Mouse (Mus musculus) layer of hippocampus, adult 2 months (tissue): ENCODE data around the gene Gas7. TPM values are rescaled to one million over a fixed set of nuclear protein-coding genes. Genes with fewer than 3 reads are reported as not detected.

ENCODE experiments used
- DNase-seq, 2 experiments: peaks; one replicate each; pipeline ENCODE4 v3.0.0; 2022; ENCODE audit warnings: low spot score in 2 of 2
- H3K27ac ChIP-seq: fragments of 200-600 bp; 2 replicates; pipeline ENCODE4 v1.8.1; 2022
- H3K4me3 ChIP-seq: fragments of 200-600 bp; 2 replicates; pipeline ENCODE4 v1.8.1; 2022; ENCODE audit warnings: mild to moderate bottlenecking
- CTCF ChIP-seq: fragments of 200-600 bp; conservative IDR thresholded peaks from 2 replicates; pipeline ENCODE4 v1.8.1; 2022; ENCODE audit warnings: antibody characterized with exemption, mild to moderate bottlenecking, moderate library complexity
- total RNA-seq, 2 experiments: library from RNA; stranded (reverse); gene quantifications; 2 replicates each; pipeline ENCODE4 v1.2.3; 2021

The Gas7 gene
- total RNA-seq, 2 experiments from 2014 or later, result 453 to 462 TPM

DNA sequence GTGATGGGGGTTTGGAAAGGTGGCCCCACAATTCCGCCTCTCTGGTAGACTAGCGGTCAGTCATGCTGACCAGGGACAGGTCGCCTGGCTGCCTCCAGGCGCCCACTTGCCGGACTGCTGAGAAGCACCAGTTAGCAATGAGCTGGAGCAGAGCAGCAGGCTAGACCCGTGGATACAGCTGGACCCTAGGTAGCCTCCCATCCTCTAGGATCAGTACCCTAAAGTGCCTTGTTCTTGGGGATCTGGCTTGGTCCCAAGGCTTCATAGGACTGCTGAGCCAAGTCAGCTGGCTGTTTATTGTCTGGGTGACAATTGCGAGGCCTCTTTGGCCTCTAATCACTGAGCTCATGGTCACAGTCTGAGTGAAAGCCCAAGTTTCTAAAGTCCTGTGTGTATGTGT lies 792 bp downstream of the Gas7 start:
- Histone ChIP-seq H3K4me3 (peak overlapping the region; percentile 66), H3K27ac (peak overlapping the region; percentile 67; the same call in 1 of the 2 replicates)
- no peak for DNase-seq
- no peak for TF ChIP-seq CTCF

DNA sequence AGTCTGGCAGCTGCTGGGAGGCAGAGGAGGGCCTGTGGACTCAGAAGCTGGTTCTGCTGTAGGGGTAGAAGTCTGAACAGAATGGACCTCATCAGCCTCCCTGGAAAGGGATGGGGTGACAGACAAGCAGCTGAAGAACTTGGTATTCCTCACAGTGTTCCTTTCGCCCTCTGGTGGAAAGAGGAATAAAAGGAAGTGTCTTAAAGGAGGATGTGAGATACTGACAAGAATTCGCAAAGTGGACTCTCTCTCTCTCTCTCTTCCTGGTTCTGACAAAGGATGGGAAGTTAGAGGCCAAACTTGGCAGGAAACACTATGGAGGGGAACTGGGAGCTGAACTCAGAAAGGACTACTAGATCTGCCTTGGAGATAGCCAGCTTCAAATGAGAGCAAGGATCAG lies 2.9 kb downstream of the Gas7 start:
- TF ChIP-seq CTCF, result peak; percentile 77
- Histone ChIP-seq H3K4me3 (no peak overlapping the region), H3K27ac (no peak overlapping the region)
- DNase-seq, result peak in 1 of 2 experiments; percentile 60

DNA sequence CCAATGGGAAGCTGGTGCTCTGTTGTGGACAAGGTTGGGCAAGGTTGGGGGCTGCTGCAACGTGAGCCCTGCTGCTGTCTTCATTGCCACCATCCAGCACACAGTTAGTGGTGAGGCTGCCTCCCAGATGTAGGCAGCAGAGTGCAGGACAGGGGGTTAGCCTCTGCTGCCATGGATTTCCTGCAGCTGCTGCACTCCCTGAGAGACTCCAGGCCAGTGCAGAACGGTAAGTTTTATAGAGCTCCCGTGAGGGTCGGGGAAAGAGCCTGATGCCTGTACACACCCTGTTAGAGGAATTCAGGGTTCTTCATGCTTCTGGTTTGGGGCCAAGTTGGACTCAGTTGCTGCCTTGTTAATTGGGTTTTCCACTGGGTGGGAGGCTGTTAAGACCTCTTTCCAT lies 11.9 kb downstream of the Gas7 start:
- Histone ChIP-seq H3K4me3 (no peak overlapping the region), H3K27ac (no peak overlapping the region; the same call in 1 of the 2 replicates)
- no peak for TF ChIP-seq CTCF
- DNase-seq, result no peak

DNA sequence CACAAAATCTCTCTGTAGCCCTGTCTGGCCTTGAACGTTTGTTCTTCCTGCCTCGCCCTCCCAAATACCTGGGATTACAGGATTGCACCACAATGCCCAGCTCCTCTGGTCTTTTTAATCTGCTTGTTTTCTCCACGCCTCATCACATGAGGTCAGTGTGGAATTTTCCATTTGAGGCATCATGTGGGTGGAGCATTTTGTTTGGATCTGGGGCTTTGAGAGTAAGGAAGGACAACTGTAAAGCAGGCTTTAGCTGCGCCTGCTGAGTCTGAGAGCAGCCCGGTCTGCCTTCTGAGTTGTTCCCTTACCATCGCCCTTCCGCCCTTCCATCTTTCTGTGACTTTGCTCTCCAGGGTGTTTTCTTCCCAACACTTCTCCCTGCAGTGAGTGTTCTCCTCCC lies 13.6 kb downstream of the Gas7 start:
- H3K27ac ChIP-seq, result peak overlapping the region; percentile 65
- no peak overlapping the region for H3K4me3 ChIP-seq
- TF ChIP-seq CTCF, result no peak
- no peak for DNase-seq

DNA sequence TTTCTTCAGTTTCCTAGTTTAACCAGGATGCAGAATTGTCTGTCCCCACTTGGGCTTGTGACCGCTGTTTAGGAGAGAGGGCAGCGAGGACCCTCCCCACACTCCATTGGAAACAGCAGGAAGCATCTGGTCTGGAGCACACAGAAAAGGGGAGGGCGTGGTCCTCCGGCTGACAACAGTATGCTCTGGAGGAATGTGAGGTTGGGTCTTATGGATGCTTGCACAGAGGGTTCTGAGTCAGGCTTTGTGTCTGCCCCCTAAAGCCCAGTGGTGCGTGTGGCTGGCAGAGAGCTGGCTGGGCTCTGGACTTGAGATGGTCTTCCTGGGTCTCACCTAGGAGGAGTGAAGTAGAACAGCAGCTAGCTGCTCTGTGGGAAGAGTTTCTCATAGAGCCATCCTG lies 19.4 kb downstream of the Gas7 start:
- no peak for DNase-seq
- Histone ChIP-seq H3K4me3 (no peak overlapping the region), H3K27ac (no peak overlapping the region)
- no peak for TF ChIP-seq CTCF

DNA sequence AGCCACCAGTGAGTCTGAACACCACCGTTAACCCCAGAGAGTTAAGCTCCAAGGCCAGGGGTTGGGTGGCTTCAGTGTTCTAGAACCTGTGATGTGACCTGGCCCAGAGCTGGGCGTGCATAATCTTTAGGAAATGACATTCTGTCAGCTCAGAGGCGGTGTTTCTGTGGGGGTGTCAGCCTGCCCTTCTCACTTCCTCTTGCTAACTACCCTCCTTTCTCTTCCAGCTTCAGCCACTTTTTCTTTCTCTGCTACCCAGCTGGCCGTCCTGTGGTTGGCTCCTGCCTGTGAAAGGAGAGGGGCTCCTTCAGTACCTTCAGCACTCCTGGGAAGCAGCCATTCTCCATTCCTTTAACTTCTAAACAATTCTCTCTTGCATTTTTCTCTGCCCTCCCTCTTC lies 24.3 kb downstream of the Gas7 start:
- Histone ChIP-seq H3K4me3 (no peak overlapping the region), H3K27ac (no peak overlapping the region)
- DNase-seq, result no peak
- no peak for TF ChIP-seq CTCF

DNA sequence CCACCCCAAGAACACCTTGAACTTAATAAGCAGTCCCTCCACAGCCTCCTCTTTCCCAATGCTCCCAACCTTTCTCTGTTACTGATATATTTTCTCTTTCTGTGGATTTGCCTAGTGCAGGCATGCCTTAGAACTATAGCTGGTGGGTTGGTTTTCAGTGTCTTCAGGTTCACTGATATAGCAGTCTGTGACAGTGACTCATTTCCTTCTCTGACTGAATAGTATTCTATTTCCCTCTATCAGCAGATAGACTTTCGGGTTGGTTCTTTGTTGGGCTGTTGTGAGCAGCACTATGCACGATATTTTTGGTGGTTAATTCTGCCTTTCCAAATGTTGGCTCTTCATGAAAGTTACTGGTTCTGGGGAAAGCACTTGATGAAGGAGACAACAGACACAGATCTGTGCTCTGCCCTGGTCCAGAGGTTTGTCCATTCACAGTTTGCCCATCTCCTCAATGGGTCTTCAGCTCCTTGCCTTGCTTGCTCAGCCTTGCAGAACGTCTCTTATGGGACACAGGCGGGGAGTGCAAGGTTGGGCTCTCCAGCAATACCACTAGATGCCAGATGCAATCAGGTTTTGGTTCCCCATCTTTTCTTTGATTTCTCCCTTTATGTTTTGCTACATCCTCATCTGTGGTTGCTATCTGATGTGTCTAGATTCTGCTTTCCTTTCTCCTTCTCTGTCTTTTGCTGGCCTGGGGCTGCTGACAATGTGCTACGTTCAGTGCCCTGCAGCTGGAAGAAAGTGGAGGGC lies 25.1 kb downstream of the Gas7 start:
- Histone ChIP-seq H3K4me3 (no peak overlapping the region), H3K27ac (no peak overlapping the region)
- no peak for DNase-seq
- TF ChIP-seq CTCF, result no peak

DNA sequence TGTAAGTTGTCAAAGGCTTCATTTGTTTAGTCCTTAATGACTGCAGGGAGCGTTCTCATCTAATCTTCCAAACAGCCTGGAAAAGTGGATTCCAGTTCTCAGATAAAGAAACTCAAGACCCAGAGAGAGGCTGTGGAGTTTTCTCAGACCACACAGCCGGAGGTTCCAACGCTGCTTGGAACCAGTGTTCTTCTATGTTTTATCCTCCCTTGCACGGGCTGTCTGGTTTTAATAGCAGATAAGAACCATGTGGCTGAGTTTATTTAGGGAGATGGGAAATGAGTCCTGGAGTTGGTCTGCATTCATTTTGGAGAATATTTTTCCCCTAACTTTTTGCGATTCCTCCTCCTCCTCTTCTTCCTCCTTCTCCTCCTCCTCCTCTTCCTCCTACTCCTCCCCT lies 26.5 kb downstream of the Gas7 start:
- no peak overlapping the region for H3K4me3 ChIP-seq
- no peak for TF ChIP-seq CTCF
- peak overlapping the region; percentile 33; the same call in 1 of the 2 replicates for H3K27ac ChIP-seq
- no peak for DNase-seq

DNA sequence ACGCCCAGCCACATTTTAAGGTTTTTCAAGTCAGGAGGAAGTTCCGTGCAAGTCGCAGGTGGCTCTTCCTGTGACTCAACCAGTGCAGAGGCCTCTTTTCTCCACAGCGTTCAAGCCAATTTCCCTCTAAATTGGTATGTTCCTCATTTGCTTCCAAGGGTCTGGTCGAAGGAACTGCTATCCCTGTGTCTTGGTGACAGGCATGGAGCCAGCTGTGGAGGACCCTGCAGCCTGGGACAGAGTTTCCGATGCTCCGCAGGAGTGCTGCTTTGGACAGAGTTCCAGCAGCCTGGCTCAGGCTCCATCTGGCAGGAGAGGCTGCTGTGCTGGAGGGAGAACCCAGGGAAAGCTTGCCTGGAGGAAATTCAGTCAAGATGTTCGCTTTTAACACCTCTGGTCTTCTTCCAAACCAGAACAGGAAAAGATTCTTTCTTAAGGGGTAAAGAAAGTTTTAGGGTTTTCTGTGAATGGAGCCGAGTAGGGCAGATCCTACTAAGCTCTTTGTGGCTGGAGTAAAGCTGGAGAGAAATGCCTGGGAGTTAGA lies 27.1 kb downstream of the Gas7 start:
- DNase-seq, result peak; percentile 35 to 37
- TF ChIP-seq CTCF, result no peak
- H3K27ac ChIP-seq, result peak overlapping the region; percentile 33; the same call in 1 of the 2 replicates
- H3K4me3 ChIP-seq, result no peak overlapping the region

DNA sequence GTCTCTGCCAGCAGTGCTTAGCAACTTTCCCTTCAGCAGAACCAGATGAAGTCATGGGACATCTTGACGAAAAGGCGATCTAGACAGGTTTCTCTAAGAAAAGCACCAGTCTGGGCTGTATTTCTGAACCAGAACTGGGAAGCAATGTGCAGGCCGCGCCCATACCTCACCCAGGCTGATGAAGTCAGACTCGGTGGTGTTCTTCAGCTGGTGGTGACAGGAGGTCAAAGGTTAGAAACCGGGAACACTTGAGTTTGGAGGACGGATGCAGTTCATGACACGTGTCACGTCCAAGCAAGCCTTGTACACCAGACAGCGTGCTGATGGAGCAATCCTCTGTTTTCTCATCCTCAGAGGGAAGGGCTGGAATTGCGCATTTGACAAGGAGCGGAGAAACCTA lies 32.9 kb downstream of the Gas7 start:
- H3K4me3 ChIP-seq, result no peak overlapping the region
- TF ChIP-seq CTCF, result no peak

DNA sequence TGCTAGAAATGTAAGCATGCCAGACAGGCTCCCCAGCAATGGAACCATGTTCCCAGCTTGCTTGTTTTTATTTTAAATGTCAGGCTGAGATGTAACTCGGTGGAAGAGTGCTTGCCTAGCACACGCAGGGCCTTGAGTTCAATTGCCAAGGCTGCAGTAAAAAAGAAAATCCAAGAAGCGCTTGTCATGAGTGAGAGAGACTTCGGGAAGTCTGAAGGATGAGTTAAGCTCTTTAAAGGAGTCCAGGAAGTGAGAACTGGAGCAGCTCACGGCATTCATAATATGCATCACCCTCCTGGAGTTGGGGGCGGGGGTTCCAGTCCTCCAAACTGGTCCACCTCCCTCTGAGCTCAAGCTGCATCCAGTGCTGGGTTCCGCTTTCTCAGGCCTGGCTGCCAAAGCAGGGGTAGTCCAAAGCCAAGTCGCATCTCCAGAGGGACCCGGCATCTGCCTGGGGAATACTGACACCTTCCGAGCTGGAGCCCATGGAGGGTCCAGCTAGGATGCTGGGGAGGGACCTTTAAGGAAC lies 34.5 kb downstream of the Gas7 start:
- Histone ChIP-seq H3K27ac (no peak overlapping the region), H3K4me3 (no peak overlapping the region)
- no peak for DNase-seq
- TF ChIP-seq CTCF, result no peak

More for the DNA sequence above, 32.9 kb downstream of the Gas7 start:
- H3K27ac ChIP-seq, result no peak overlapping the region
- no peak for DNase-seq

DNA sequence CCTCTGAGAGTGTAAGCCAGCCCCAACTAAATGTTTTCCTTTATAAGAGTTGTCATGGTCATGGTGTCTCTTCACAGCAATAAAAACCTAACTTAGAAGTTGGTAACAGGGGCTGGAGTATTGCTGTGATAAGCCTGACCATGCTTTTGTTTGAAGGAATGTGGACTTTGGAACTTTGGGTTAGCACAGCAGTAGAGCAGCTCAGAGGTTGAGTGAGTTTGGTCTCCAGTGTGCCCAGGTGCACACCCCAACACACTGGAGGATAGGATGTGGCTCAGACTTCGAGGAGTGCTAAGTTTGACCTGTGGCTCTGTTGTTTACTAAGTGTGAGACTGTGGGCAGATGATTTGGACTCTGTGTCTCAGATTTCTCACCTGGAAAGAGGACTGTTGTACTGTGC lies 41.6 kb downstream of the Gas7 start:
- no peak for TF ChIP-seq CTCF
- no peak for DNase-seq
- Histone ChIP-seq H3K4me3 (no peak overlapping the region), H3K27ac (no peak overlapping the region)

DNA sequence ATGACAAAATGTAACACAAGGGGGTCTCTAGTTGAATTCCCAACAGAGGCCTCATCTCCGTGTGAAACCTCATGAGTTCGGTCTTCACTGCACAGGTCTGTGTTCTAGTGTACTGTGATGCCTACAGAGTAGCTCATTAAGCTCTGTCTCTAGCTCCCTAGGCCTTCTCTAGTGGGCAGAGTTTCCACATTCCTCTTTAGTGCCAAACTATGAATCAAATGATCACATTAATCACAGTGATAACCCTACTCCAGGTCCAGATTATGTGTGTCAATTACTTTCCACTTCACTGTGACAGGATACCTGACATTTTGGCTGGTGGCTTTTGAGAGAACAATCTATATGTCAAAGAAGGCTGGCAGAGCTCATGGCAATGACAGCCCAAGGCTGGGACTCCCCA lies 44.9 kb downstream of the Gas7 start:
- TF ChIP-seq CTCF, result no peak
- Histone ChIP-seq H3K27ac (no peak overlapping the region), H3K4me3 (no peak overlapping the region)
- no peak for DNase-seq
